Mouse (Mus musculus) stomach, postnatal 0 days (tissue): Measurements from ENCODE around the gene Tmem167b.

Experiments used
- CTCF ChIP-seq: IDR thresholded peaks from 2 replicates; pipeline ENCODE4 v1.5.1; 2016; ENCODE audit warnings: antibody characterized with exemption, low read depth, mild to moderate bottlenecking, moderate library complexity
- EP300 ChIP-seq: optimal IDR thresholded peaks from 2 replicates; pipeline ENCODE3; 2016; ENCODE audit warnings: antibody characterized with exemption

DNA sequence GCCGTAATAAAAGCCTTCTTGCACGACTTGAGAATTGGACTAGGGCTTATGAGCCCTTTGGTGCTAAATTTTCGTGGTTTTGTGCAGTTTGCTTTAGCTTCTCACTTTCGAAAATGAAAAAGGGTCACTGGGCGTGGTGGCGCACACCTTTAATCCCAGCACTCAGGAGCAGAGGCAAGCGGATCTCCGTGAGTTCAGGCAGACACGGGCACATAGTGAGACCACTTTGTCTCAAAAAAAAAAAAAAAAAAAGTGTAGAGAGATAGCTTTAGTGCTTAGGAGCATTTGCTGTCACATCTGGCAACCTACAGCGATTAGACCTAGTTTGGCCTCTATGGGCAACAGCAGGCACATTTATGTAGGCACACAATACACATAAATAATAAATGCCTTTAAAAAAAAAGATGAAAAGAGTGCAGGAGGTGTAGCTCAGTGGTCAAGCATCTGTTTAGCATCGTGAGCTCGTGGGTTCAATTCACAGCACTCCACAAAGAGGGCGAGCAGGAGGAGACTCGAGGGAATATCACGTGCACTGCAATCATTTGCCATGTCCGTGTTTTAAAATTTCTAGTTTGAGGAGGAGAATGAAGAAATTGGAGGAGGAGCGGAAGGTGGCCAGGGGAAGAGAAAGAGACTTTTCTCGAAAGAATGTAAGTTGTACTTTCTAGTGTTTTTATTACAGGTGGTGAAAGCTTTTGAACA is 10.2 kb upstream of the Tmem167b start:
- no peak for TF ChIP-seq CTCF
- no peak for TF ChIP-seq EP300
